Mouse (Mus musculus) liver, postnatal 0 days (tissue): ENCODE data around the gene Mbtps1. TPM values are rescaled to one million over a fixed set of nuclear protein-coding genes. Genes with fewer than 3 reads are reported as not detected.

Experiments used
- ATAC-seq: fragments of 200-750 bp; cut with Nextera tagmentation; 2 replicates; pipeline ENCODE4 v1.8.0; 2017; ENCODE audit warnings: mild to moderate bottlenecking, moderate library complexity
- DNase-seq: peaks from one replicate; pipeline ENCODE4 v3.0.0-alpha.2; 2016
- H3K27ac ChIP-seq: fragments of 300-500 bp; sonication (generic); 2 replicates; pipeline ENCODE4 v1.5.1; 2014; ENCODE audit warnings: antibody characterized with exemption, moderate library complexity, mild to moderate bottlenecking, low read depth
- H3K27me3 ChIP-seq: fragments of 300-500 bp; sonication (generic); 2 replicates; pipeline ENCODE4 v1.6.1; 2014; ENCODE audit warnings: low read length, control low read depth, mixed read lengths; ENCODE audit not compliant: insufficient read depth
- H3K36me3 ChIP-seq: fragments of 300-500 bp; sonication (generic); replicated peaks from 2 replicates; pipeline ENCODE4 v1.6.1; 2014; ENCODE audit warnings: mild to moderate bottlenecking, control low read depth, low read length, moderate library complexity, mixed read lengths; ENCODE audit not compliant: insufficient read depth
- H3K4me1 ChIP-seq: fragments of 300-500 bp; sonication (generic); 2 replicates; pipeline ENCODE4 v1.6.1; 2014; ENCODE audit warnings: antibody characterized with exemption, mild to moderate bottlenecking, control low read depth; ENCODE audit not compliant: insufficient read depth
- H3K4me2 ChIP-seq: fragments of 300-500 bp; sonication (generic); 2 replicates; pipeline ENCODE4 v1.6.1; 2014; ENCODE audit warnings: low read depth, mild to moderate bottlenecking, low read length, moderate library complexity, mixed read lengths
- H3K4me3 ChIP-seq: fragments of 300-500 bp; sonication (generic); 2 replicates; pipeline ENCODE4 v1.5.1; 2014; ENCODE audit warnings: low read depth, low read length
- H3K9ac ChIP-seq: fragments of 300-500 bp; sonication (generic); replicated peaks from 2 replicates; pipeline ENCODE4 v1.6.1; 2014; ENCODE audit warnings: mild to moderate bottlenecking, moderate library complexity
- H3K9me3 ChIP-seq: fragments of 300-500 bp; sonication (generic); 2 replicates; pipeline ENCODE4 v1.6.1; 2016; ENCODE audit warnings: mild to moderate bottlenecking, control low read depth, low read length, mixed read lengths
- CTCF ChIP-seq: sonication (generic); IDR thresholded peaks from 2 replicates; pipeline ENCODE4 v1.5.1; 2016; ENCODE audit warnings: antibody characterized with exemption, low read depth
- EP300 ChIP-seq: IDR thresholded peaks from 2 replicates; pipeline ENCODE4 v1.6.1; 2016; ENCODE audit warnings: antibody characterized with exemption, low read depth, mild to moderate bottlenecking
- WGBS: fragments of 180-500 bp; shearing (Covaris S2); extraction: QIAGEN DNeasy Blood & Tissue Kit; methylation state at CpG from one replicate; pipeline ENCODE4 v1.1.7; 2014; ENCODE audit not compliant: insufficient replicate concordance; 5-methylcytosine and 5-hydroxymethylcytosine counted together
- polyA plus RNA-seq: library from polyadenylated mRNA; unstranded; fragments of >200 nt; fragmentation: Nextera tagmentation; extraction: Ambion mirVana; gene quantifications from 2 replicates; pipeline ENCODE4 v1.2.1, GENCODE M21; 2015

Mbtps1 gene
- polyA plus RNA-seq, 1 experiment from 2014 or later: 20.1 TPM

GRCm38 (mm10) chr8:119461356-119461755 is 97.2 kb downstream of the Mbtps1 start:
- Histone ChIP-seq H3K4me3 (no peak overlapping the region), H3K9me3 (no peaks in the 10 kb centered on the region)
- 69% methylated on average over 9 of the region's 9 CpGs for WGBS

GRCm38 (mm10) chr8:119459724-119460123 is 98.8 kb downstream of the Mbtps1 start:
- ATAC-seq (no peak), DNase-seq (no peak)
- Histone ChIP-seq H3K4me1 (no peaks in the 10 kb centered on the region), H3K36me3 (no peaks in the 10 kb centered on the region), H3K9ac (no peak overlapping the region), H3K9me3 (no peaks in the 10 kb centered on the region), H3K4me2 (no peak overlapping the region), H3K4me3 (no peak overlapping the region), H3K27me3 (peaks cover 10% of the 10 kb centered on the region; the same call in 1 of the 2 replicates), H3K27ac (no peak overlapping the region)
- TF ChIP-seq CTCF (no peak), EP300 (no peak)
- WGBS: 50% methylated on average over 16 of the region's 16 CpGs

More at GRCm38 (mm10) chr8:119461356-119461755, 97.2 kb downstream of the Mbtps1 start:
- Histone ChIP-seq H3K36me3 (no peaks in the 10 kb centered on the region), H3K4me1 (peaks cover 3% of the 10 kb centered on the region; the same call in 1 of the 2 replicates), H3K9ac (no peak overlapping the region), H3K27me3 (peaks cover 27% of the 10 kb centered on the region), H3K4me2 (no peak overlapping the region), H3K27ac (no peak overlapping the region)
- no peak for DNase-seq
- TF ChIP-seq EP300: no peak
- no peak for TF ChIP-seq CTCF
- no peak for ATAC-seq

Other genes starting within 250 kb of the Mbtps1 start
- gene Hsbp1, start 214.2 kb downstream of the Mbtps1 start, polyA plus RNA-seq: 101 and 104 TPM in 2 replicates
- gene Mlycd, start 163.9 kb downstream of the Mbtps1 start, polyA plus RNA-seq: 37.0 and 44.4 TPM in 2 replicates
- 138 and 168 TPM in 2 replicates for gene Osgin1, start 124.6 kb downstream of the Mbtps1 start, polyA plus RNA-seq
- gene Necab2, start 112.0 kb downstream of the Mbtps1 start, polyA plus RNA-seq: 0.14 TPM in 1 of 2 replicates, not detected in the other
- not detected in 2 replicates for gene Slc38a8, start 57.0 kb downstream of the Mbtps1 start, polyA plus RNA-seq
- 11.7 and 12.5 TPM in 2 replicates for gene Hsdl1, start 16.4 kb upstream of the Mbtps1 start, polyA plus RNA-seq
- gene Dnaaf1, start 16.5 kb upstream of the Mbtps1 start, polyA plus RNA-seq: 0.07 TPM in 1 of 2 replicates, not detected in the other
- 2.4 and 2.7 TPM in 2 replicates for gene Taf1c, start 46.5 kb upstream of the Mbtps1 start, polyA plus RNA-seq
- not detected in 2 replicates for gene Adad2, start 54.0 kb upstream of the Mbtps1 start, polyA plus RNA-seq
- not detected in 2 replicates for gene Kcng4, start 76.9 kb upstream of the Mbtps1 start, polyA plus RNA-seq
- gene Wfdc1, start 107.6 kb upstream of the Mbtps1 start, polyA plus RNA-seq: 6.0 and 7.2 TPM in 2 replicates
- 0.05 and 0.14 TPM in 2 replicates for gene Atp2c2, start 141.3 kb upstream of the Mbtps1 start, polyA plus RNA-seq
- gene Tldc1, start 219.7 kb upstream of the Mbtps1 start, polyA plus RNA-seq: 4.3 and 4.6 TPM in 2 replicates